Mouse (Mus musculus): ENCODE measurements around the gene Asb16. TPM values are rescaled to one million over a fixed set of nuclear protein-coding genes. Genes with fewer than 3 reads are reported as not detected.

Asb16 gene
- polyA plus RNA-seq, 1 experiment: 0.37 TPM

DNA sequence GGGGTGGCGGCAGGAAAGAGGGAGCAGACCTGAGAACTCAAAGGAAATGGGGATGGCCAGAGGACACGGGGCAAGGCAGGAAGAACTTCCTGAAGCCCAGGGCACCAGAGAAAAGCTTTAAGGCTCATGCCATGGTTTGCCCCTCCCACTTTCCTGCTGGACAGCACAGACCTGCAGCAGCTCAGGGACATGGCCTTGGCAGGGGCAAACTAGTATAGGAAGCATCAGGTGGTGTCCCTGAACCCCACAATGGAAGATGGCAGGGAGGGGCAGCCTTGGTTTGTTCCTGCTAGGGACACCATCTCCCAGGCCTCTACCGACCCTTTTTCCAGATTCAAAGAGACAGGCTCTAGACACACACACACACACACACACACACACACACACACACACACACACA, 36.8 kb downstream of the Asb16 start:
- no peak overlapping the region for H3K27ac ChIP-seq (ENCODE audit: insufficient read depth, low read length)
- no peak for TF ChIP-seq POLR2A (IDR thresholded peaks at IDR 0.05; ENCODE audit: low read depth, low read length)
- no peak for TF ChIP-seq CTCF (IDR thresholded peaks at IDR 0.05; ENCODE audit: borderline replicate concordance, insufficient read depth, low read length)
- no peak overlapping the region for H3K4me3 ChIP-seq (ENCODE audit: insufficient read depth, low read length)
- H3K4me1 ChIP-seq (ENCODE audit: control insufficient read depth, insufficient read depth, low read length): peaks cover 6% of the 10 kb centered on the region

DNA sequence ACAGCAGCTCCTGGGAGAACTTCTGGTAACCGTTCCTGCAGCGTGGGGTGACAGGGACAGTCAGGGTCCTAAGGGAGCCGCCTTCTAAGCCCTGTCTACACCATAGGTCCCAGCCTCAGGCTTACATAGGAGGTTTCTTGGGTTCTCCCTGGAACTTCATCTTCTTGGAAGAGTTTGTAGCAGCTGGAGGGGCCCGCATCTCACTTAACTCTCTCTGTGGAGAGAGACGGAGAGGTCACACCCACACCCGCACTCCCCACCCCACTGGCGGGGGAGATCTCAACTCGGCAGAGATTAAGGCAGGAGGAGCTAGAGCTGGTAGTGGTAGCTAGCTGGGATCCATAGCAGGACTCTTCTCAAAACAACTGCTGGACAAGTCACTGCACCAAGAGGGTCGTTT, 39.6 kb downstream of the Asb16 start:
- Histone ChIP-seq H3K27ac (ENCODE audit: insufficient read depth, low read length) (no peak overlapping the region), H3K4me1 (ENCODE audit: control insufficient read depth, insufficient read depth, low read length) (peaks cover 9% of the 10 kb centered on the region), H3K4me3 (ENCODE audit: insufficient read depth, low read length) (no peak overlapping the region)
- TF ChIP-seq CTCF (IDR thresholded peaks at IDR 0.05; ENCODE audit: borderline replicate concordance, insufficient read depth, low read length): no peak
- TF ChIP-seq POLR2A (IDR thresholded peaks at IDR 0.05; ENCODE audit: low read depth, low read length): no peak

DNA sequence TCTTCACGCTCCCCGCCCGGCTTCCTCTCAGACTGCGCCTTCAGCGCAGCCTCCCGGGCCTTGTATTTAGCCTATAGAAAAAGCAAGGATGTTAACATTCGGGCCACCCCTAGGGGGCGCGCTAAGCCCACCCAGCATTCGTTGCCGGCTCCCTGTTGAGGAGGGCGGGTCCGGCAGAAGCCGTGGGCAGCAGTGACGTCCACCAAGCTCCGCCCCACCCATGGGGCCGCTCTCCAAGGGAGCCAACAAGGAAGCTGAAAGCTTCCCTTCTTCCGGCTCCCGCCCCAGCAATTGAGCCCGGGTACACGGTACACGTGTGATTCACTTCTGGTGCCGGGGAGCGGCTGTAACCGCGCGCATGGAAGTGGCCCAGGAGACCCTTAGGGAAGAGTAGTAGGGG, 40.4 kb downstream of the Asb16 start:
- TF ChIP-seq POLR2A (IDR thresholded peaks at IDR 0.05; ENCODE audit: low read depth, low read length) (peak; percentile 66), CTCF (IDR thresholded peaks at IDR 0.05; ENCODE audit: borderline replicate concordance, insufficient read depth, low read length) (peak; percentile 63)
- H3K27ac ChIP-seq (ENCODE audit: insufficient read depth, low read length): peak overlapping the region; percentile 20; the same call in 1 of the 2 replicates
- peak overlapping the region; percentile 50 for H3K4me3 ChIP-seq (ENCODE audit: insufficient read depth, low read length)
- H3K4me1 ChIP-seq (ENCODE audit: control insufficient read depth, insufficient read depth, low read length): peaks cover 9% of the 10 kb centered on the region

DNA sequence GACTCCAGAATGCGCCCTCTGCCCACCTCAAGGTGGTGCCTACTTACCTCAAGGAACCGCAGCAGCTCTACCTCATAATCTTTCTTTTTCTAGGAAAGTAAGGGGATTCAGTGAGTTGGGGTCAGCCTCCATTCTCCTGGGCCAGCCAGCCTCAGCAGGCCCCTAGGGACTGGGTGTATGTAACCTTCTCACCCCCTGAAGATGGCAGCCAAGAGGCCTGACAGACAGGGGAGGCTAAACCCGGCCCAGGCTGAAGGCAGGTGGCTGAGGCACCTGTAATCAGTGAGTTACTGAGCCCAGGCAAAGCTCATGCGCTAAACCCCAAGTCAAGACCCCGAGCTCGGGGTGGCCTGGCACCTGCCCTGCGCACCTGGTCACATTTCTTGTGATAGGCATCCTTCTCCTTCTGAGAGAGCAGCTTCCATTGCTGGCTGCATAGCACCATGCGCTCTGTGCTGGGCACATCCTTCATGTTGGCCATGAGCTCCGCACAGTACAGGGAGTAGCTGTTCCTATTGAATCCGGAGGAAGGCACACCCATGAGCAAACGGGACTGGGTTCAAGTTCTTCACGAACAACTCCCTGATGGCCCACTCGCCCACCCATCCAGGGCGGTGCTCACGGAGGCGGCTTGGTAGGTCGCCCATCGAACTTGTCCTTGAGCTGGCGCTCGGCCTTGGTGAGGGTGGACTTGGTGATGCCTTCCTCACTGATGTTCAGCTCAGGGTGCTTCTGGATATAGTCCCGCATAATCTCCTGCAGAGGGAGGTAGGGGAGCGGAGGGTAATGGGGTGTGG, 41.5 kb downstream of the Asb16 start:
- 0 out of 2 replicates have a peak, but pooled peaks have one; percentile 9 for TF ChIP-seq POLR2A (IDR thresholded peaks at IDR 0.05; ENCODE audit: low read depth, low read length)
- no peak for TF ChIP-seq CTCF (IDR thresholded peaks at IDR 0.05; ENCODE audit: borderline replicate concordance, insufficient read depth, low read length)
- Histone ChIP-seq H3K27ac (ENCODE audit: insufficient read depth, low read length) (no peak overlapping the region), H3K4me3 (ENCODE audit: insufficient read depth, low read length) (peak overlapping the region; percentile 50), H3K4me1 (ENCODE audit: control insufficient read depth, insufficient read depth, low read length) (peaks cover 9% of the 10 kb centered on the region)

DNA sequence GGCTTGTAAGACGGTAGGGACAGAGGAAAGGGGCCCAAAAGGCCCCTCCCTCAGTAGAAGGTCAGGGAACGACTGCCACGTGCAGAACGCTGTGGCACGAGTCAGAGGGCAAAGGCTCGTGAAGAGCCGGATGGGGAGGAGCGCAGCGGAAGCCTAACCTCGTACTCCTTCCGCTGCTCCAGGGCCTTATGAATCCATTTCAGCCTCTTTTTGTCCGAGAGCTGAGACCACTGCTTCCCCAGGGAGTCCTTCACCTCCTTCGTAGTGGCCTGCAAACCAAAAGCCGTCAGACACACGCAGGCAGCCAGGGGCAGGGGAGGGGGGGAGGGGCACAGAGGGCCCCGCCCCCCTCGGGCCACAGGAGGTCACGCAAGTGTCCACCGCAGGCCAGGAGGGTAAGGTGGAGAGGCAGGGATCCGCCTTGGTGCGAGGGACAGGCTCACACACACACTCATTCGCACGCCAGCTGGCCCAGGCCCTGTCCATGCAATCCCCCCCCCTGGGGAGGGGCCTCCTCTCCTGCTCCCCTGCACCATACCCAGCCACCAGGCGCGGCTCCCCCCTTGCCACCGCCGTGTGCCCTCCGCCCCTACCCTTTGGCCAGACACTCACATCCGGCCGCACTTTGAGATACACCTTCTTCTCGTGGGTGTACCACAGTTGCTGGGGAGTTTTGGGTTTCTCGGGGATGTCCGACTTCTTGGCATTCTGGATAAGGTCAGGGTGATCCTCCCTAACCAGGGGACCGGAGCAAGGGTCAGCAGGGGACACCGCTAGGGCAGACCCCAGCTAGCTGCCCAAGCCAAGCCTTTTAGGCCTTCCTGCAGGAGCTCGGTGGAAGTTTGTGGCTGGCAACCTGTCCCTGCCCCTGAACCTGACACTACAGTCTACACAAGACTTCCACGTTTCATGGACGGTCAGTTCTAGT, 42.5 kb downstream of the Asb16 start:
- TF ChIP-seq CTCF (IDR thresholded peaks at IDR 0.05; ENCODE audit: borderline replicate concordance, insufficient read depth, low read length): no peak
- no peak; the same call in 1 of the 2 replicates for TF ChIP-seq POLR2A (IDR thresholded peaks at IDR 0.05; ENCODE audit: low read depth, low read length)

DNA sequence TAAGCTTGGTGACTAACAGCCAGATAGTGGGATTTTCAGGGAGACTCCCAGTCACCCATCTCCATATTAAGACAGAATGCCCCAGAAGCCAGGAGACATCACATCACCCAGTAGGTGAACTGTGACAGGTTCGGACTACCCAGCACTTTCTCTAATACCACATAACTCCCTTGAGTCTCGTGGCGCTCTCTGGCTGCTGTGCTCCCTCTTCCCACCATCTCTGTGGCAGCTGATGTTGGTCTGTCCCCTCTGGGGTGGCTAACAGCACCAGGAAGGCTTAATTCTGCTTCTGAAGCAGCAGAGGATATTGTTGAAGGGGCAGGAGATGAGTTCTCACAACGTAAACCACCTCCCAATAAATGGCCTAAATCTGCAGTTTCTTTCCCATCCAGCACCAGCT, 43.4 kb downstream of the Asb16 start:
- Histone ChIP-seq H3K4me1 (ENCODE audit: control insufficient read depth, insufficient read depth, low read length) (peaks cover 17% of the 10 kb centered on the region), H3K27ac (ENCODE audit: insufficient read depth, low read length) (peak overlapping the region; percentile 5; the same call in 1 of the 2 replicates), H3K4me3 (ENCODE audit: insufficient read depth, low read length) (no peak overlapping the region)
- TF ChIP-seq CTCF (IDR thresholded peaks at IDR 0.05; ENCODE audit: borderline replicate concordance, insufficient read depth, low read length): no peak
- TF ChIP-seq POLR2A (IDR thresholded peaks at IDR 0.05; ENCODE audit: low read depth, low read length): no peak

More for the DNA sequence above, 42.5 kb downstream of the Asb16 start:
- Histone ChIP-seq H3K27ac (ENCODE audit: insufficient read depth, low read length) (no peak overlapping the region), H3K4me3 (ENCODE audit: insufficient read depth, low read length) (no peak overlapping the region), H3K4me1 (ENCODE audit: control insufficient read depth, insufficient read depth, low read length) (peaks cover 17% of the 10 kb centered on the region)

DNA sequence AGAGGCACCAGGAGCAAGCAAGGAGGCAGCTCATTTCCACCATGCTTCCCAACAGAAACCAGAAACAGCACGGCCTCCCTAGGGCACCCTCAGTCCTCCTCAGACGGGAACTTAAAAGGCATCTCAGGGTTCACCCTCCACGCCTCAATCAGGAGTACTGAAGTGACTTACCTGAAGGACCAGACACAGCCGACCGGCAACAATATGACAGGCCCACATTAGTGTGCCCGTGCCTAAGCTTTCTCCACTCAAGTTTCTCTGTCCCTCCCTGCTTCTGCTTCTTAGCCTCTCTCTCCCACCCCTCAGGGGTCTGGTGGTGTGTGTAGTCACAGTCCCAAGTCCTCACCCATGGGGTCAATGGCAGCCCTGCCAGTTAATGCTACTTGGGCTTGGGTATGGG, 44.0 kb downstream of the Asb16 start:
- no peak overlapping the region for H3K27ac ChIP-seq (ENCODE audit: insufficient read depth, low read length)
- TF ChIP-seq CTCF (IDR thresholded peaks at IDR 0.05; ENCODE audit: borderline replicate concordance, insufficient read depth, low read length): no peak
- H3K4me1 ChIP-seq (ENCODE audit: control insufficient read depth, insufficient read depth, low read length): peaks cover 17% of the 10 kb centered on the region
- H3K4me3 ChIP-seq (ENCODE audit: insufficient read depth, low read length): no peak overlapping the region

DNA sequence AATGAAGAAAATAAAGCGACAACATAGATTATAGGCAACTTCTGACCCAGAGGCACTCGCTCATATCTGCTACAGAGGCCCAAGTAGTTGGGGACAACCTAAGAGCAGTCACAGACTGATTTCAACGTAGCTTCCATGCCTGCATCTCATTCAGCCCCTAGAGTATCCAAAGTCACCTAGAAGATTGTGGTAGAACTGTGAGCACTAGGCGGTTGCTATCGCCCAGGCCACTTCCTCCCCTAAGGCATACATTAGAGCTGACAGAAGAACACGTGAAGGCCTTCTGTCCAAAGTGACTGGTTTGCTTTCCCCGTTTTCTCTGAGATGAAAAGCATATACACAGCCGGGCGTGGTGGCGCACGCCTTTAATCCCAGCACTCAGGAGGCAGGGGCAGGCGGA, 45.8 kb downstream of the Asb16 start:
- H3K4me1 ChIP-seq (ENCODE audit: control insufficient read depth, insufficient read depth, low read length): peaks cover 17% of the 10 kb centered on the region
- no peak overlapping the region for H3K4me3 ChIP-seq (ENCODE audit: insufficient read depth, low read length)
- no peak for TF ChIP-seq CTCF (IDR thresholded peaks at IDR 0.05; ENCODE audit: borderline replicate concordance, insufficient read depth, low read length)
- TF ChIP-seq POLR2A (IDR thresholded peaks at IDR 0.05; ENCODE audit: low read depth, low read length): no peak
- H3K27ac ChIP-seq (ENCODE audit: insufficient read depth, low read length): no peak overlapping the region

DNA sequence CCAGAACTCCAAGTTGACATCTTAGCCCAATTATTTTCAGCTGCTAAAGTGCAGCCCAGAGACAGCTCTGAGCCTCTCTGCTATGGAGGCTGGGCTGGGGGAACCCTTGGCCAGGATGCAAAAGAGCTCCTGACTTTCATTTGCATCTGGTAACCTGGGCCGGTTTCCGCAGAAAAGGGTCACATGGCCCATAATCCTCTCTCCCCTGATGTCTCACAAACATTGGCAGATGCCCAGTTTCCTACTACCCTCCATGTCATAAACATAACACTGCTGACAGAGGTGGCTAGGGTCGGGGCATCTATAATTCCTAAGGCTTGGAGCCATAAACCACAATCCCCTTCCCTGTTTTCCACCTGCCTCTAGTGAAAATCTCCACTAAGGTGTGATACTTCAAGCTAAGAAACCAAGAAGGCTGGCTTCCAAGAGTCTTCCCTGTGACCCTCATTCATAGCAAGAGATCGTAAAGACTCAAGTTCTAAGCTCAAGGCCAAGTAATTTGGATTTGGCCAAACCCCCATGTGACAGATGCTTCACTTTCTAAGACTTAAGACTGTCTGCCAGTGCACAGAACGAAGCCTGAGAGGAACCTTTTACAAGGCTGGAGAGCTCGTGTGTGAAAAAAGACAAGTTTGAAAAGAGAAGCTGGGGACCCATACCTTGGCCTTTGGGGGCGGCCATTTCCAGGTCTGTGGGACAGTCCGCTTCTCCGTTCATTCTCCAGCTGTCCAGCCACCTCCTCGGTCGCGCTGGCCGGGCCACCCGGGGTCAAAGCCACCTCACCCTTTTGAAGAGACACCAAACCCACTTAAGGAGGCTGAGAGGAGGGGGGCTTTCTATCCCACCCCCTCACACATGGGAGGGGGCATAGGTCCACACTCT, 47.4 kb downstream of the Asb16 start:
- no peak for TF ChIP-seq POLR2A (IDR thresholded peaks at IDR 0.05; ENCODE audit: low read depth, low read length)
- TF ChIP-seq CTCF (IDR thresholded peaks at IDR 0.05; ENCODE audit: borderline replicate concordance, insufficient read depth, low read length): no peak
- Histone ChIP-seq H3K4me3 (ENCODE audit: insufficient read depth, low read length) (peak overlapping the region; percentile 77), H3K27ac (ENCODE audit: insufficient read depth, low read length) (peak overlapping the region; percentile 51), H3K4me1 (ENCODE audit: control insufficient read depth, insufficient read depth, low read length) (peaks cover 8% of the 10 kb centered on the region)
